Mouse (Mus musculus): ENCODE measurements around the gene Cdc42. TPM values are rescaled to one million over a fixed set of nuclear protein-coding genes. Genes with fewer than 3 reads are reported as not detected.

The Cdc42 gene
- polyA plus RNA-seq, 1 experiment from 2014 or later = 456 TPM

DNA sequence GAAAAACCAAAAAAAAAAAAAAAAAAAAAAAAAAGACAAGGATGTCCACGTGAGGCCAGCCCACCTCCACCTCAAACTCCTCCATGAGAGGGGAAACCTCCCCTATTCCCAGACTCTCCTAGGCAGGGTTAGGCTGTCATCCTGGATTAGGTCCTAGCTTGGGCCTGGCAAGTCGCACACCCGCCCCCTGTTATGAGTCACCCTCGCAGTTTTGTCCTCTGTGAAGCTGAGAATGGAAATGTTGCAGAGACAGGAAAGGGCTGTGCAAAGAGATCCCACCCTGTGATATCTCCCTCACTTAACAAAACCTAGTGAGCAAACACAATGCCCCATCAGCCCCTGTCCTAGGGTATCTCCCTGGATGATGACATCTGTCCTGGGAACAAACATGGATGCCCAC is 59.9 kb downstream of the Cdc42 start:
- ATAC-seq (ENCODE audit: low FRiP score, low TSS enrichment) (no peak), DNase-seq (ENCODE audit: low spot score) (no peak)
- WGBS = 52% methylated on average over 4 of the region's 4 CpGs
- 0 out of 2 replicates have a peak, but pooled peaks cover 2% of the 10 kb centered on the region for H3K36me3 ChIP-seq (ENCODE audit: control insufficient read depth, insufficient read depth, low read length)
- no peak overlapping the region for H3K27ac ChIP-seq (replicated peaks)
- H3K4me3 ChIP-seq (ENCODE audit: low read depth, low read length) = no peak overlapping the region
- no peak overlapping the region for H3K4me2 ChIP-seq (replicated peaks; ENCODE audit: low read depth)
- no peak for TF ChIP-seq EP300 (optimal IDR thresholded peaks at IDR 0.05)
- TF ChIP-seq CTCF (IDR thresholded peaks at IDR 0.05; ENCODE audit: low read depth) = no peak
- H3K4me1 ChIP-seq (replicated peaks; ENCODE audit: control insufficient read depth, insufficient read depth) = no peaks in the 10 kb centered on the region
- no peaks in the 10 kb centered on the region for H3K9me3 ChIP-seq (ENCODE audit: control insufficient read depth, low read length)
- no peak overlapping the region for H3K9ac ChIP-seq (ENCODE audit: low read length)
- no peaks in the 10 kb centered on the region for H3K27me3 ChIP-seq (ENCODE audit: control insufficient read depth, insufficient read depth, low read length)

DNA sequence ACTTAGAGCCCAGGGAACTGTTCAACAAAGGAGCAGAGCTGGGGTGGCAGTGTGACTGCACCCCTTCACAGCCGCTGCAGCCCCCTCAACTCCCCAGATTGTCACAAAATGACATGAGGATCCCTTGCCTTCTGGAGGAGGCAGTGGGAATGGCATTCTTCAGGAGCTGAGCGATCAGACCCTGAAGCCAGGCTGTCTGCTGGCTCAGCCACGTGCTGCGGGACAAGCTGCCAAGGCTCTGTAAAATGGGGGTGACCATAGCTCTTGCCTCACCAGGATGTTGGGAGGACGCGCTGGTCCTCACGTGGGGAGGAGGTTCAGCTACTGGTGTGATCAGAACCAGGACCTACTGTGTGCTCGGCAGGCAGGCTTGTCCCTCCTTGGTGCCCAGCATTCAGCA is 62.6 kb downstream of the Cdc42 start:
- Histone ChIP-seq H3K9ac (ENCODE audit: low read length) (no peak overlapping the region), H3K9me3 (ENCODE audit: control insufficient read depth, low read length) (no peaks in the 10 kb centered on the region), H3K4me2 (replicated peaks; ENCODE audit: low read depth) (no peak overlapping the region), H3K4me3 (ENCODE audit: low read depth, low read length) (no peak overlapping the region), H3K36me3 (ENCODE audit: control insufficient read depth, insufficient read depth, low read length) (peaks cover 6% of the 10 kb centered on the region; the same call in 1 of the 2 replicates), H3K27me3 (ENCODE audit: control insufficient read depth, insufficient read depth, low read length) (no peaks in the 10 kb centered on the region), H3K4me1 (replicated peaks; ENCODE audit: control insufficient read depth, insufficient read depth) (no peaks in the 10 kb centered on the region), H3K27ac (replicated peaks) (no peak overlapping the region)
- TF ChIP-seq EP300 (optimal IDR thresholded peaks at IDR 0.05) = no peak
- TF ChIP-seq CTCF (IDR thresholded peaks at IDR 0.05; ENCODE audit: low read depth) = no peak
- DNase-seq (ENCODE audit: low spot score) (no peak), ATAC-seq (ENCODE audit: low FRiP score, low TSS enrichment) (no peak)
- WGBS = 79% methylated on average over 8 of the region's 8 CpGs

DNA sequence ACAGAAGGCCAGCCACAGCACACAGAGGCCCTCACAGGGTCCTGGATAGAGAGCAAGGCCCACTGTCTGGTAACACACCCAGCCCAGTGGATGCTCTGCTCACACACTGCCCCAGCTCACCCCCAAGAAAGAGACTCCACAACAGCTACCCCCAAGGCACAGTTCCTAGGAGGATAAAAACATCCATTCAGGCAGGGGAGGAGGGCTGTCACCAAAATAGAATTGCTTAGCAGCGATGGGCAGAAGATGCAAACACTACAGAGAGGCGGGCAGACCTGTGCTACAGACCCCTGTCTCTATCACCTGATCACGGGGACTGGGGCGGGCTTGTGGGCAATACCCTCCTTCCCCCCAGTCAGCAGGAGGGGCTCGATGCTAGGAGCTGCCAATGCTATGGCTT is 63.0 kb downstream of the Cdc42 start:
- H3K27ac ChIP-seq (replicated peaks) = 0 out of 2 replicates have a peak overlapping the region, but pooled peaks have one; percentile 8
- no peak overlapping the region for H3K4me2 ChIP-seq (replicated peaks; ENCODE audit: low read depth)
- TF ChIP-seq EP300 (optimal IDR thresholded peaks at IDR 0.05) (no peak), CTCF (IDR thresholded peaks at IDR 0.05; ENCODE audit: low read depth) (no peak)
- WGBS = 74% methylated on average over 5 of the region's 5 CpGs
- ATAC-seq (ENCODE audit: low FRiP score, low TSS enrichment) (no peak), DNase-seq (ENCODE audit: low spot score) (no peak)
- H3K27me3 ChIP-seq (ENCODE audit: control insufficient read depth, insufficient read depth, low read length) = no peaks in the 10 kb centered on the region
- peaks cover 6% of the 10 kb centered on the region; the same call in 1 of the 2 replicates for H3K36me3 ChIP-seq (ENCODE audit: control insufficient read depth, insufficient read depth, low read length)
- H3K4me3 ChIP-seq (ENCODE audit: low read depth, low read length) = no peak overlapping the region
- H3K9ac ChIP-seq (ENCODE audit: low read length) = no peak overlapping the region
- no peaks in the 10 kb centered on the region for H3K9me3 ChIP-seq (ENCODE audit: control insufficient read depth, low read length)
- no peaks in the 10 kb centered on the region for H3K4me1 ChIP-seq (replicated peaks; ENCODE audit: control insufficient read depth, insufficient read depth)

DNA sequence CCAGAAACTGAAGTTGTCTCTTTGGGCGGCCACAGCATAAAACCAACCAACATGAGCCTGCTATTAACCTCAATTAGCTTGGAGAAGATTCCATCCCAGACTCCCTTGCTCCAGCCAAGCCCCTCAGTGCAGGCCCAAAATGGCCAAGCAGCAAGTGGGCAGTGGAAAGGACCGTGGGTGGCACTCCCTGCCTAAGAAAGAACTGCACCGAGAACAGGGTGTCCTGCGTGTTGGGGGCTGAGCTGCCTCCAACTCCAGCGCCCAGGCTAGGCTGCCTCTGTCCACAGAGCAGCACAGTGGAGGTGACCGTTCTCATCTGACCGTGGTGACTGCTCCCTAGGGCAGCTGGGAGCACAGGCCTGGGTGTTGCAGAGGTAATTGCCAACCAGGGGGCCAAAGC is 63.5 kb downstream of the Cdc42 start:
- TF ChIP-seq CTCF (IDR thresholded peaks at IDR 0.05; ENCODE audit: low read depth) (no peak), EP300 (optimal IDR thresholded peaks at IDR 0.05) (no peak)
- Histone ChIP-seq H3K27ac (replicated peaks) (0 out of 2 replicates have a peak overlapping the region, but pooled peaks have one; percentile 8), H3K9ac (ENCODE audit: low read length) (no peak overlapping the region), H3K27me3 (ENCODE audit: control insufficient read depth, insufficient read depth, low read length) (no peaks in the 10 kb centered on the region), H3K4me3 (ENCODE audit: low read depth, low read length) (no peak overlapping the region), H3K36me3 (ENCODE audit: control insufficient read depth, insufficient read depth, low read length) (peaks cover 6% of the 10 kb centered on the region; the same call in 1 of the 2 replicates), H3K4me1 (replicated peaks; ENCODE audit: control insufficient read depth, insufficient read depth) (no peaks in the 10 kb centered on the region), H3K4me2 (replicated peaks; ENCODE audit: low read depth) (no peak overlapping the region), H3K9me3 (ENCODE audit: control insufficient read depth, low read length) (no peaks in the 10 kb centered on the region)
- DNase-seq (ENCODE audit: low spot score) (no peak), ATAC-seq (ENCODE audit: low FRiP score, low TSS enrichment) (no peak)
- WGBS = 69% methylated on average over 7 of the region's 7 CpGs

DNA sequence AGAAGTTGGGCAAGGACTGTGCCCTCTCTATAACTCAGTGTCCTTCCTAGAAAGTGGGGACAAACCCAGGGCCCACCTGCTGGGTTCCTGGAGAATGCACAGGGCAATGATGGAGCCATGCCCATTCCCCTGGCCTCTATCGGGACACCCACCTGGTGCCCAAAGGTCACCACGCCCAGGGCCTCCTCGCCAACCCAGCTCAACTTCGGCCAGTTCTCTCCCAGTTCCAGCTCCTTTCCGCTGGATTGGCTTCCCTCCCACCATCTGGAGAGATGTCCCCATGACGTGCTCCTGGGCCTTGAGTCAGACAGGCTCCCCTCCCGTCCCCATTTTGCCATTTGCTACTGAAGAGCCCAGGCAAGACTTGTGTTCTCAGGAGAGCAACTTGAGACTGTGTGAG is 64.9 kb downstream of the Cdc42 start:
- Histone ChIP-seq H3K9me3 (ENCODE audit: control insufficient read depth, low read length) (no peaks in the 10 kb centered on the region), H3K27me3 (ENCODE audit: control insufficient read depth, insufficient read depth, low read length) (no peaks in the 10 kb centered on the region), H3K27ac (replicated peaks) (no peak overlapping the region), H3K4me1 (replicated peaks; ENCODE audit: control insufficient read depth, insufficient read depth) (no peaks in the 10 kb centered on the region), H3K4me2 (replicated peaks; ENCODE audit: low read depth) (no peak overlapping the region), H3K9ac (ENCODE audit: low read length) (no peak overlapping the region), H3K36me3 (ENCODE audit: control insufficient read depth, insufficient read depth, low read length) (peaks cover 3% of the 10 kb centered on the region; the same call in 1 of the 2 replicates), H3K4me3 (ENCODE audit: low read depth, low read length) (no peak overlapping the region)
- TF ChIP-seq CTCF (IDR thresholded peaks at IDR 0.05; ENCODE audit: low read depth) = no peak
- TF ChIP-seq EP300 (optimal IDR thresholded peaks at IDR 0.05) = no peak
- 80% methylated on average over 7 of the region's 7 CpGs for WGBS
- ATAC-seq (ENCODE audit: low FRiP score, low TSS enrichment) (no peak), DNase-seq (ENCODE audit: low spot score) (no peak)

DNA sequence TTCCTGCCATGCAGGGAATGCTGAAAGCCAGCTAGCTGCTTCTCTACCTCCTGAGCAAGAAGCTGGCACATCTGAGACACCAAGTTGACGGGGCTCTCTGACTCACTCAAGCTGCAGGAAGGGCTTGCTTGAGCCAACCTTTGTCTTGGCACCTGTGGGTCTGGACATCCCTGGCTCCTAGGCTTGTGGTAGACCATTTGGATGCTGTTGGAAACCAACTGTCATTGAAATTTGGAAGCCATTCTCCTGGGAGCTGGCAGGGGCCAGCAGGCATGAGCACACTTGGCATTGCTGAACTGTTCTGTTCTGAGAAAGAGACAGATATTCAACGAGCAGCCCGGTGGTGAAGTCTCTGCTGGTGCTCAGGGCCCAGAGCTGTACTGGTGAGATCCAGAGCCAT is 67.3 kb downstream of the Cdc42 start:
- no peaks in the 10 kb centered on the region for H3K9me3 ChIP-seq (ENCODE audit: control insufficient read depth, low read length)
- no peak overlapping the region for H3K9ac ChIP-seq (ENCODE audit: low read length)
- no peaks in the 10 kb centered on the region for H3K4me1 ChIP-seq (replicated peaks; ENCODE audit: control insufficient read depth, insufficient read depth)
- TF ChIP-seq CTCF (IDR thresholded peaks at IDR 0.05; ENCODE audit: low read depth) = no peak
- no peak for TF ChIP-seq EP300 (optimal IDR thresholded peaks at IDR 0.05)
- H3K4me3 ChIP-seq (ENCODE audit: low read depth, low read length) = no peak overlapping the region
- peaks cover 3% of the 10 kb centered on the region; the same call in 1 of the 2 replicates for H3K36me3 ChIP-seq (ENCODE audit: control insufficient read depth, insufficient read depth, low read length)
- no peak overlapping the region for H3K27ac ChIP-seq (replicated peaks)
- whole genome bisulfite sequencing = 59% methylated on average over 3 of the region's 3 CpGs
- H3K27me3 ChIP-seq (ENCODE audit: control insufficient read depth, insufficient read depth, low read length) = no peaks in the 10 kb centered on the region
- no peak for DNase-seq (ENCODE audit: low spot score)
- no peak for ATAC-seq (ENCODE audit: low FRiP score, low TSS enrichment)
- no peak overlapping the region for H3K4me2 ChIP-seq (replicated peaks; ENCODE audit: low read depth)
